Mouse (Mus musculus) heart, postnatal 25 days (tissue): ENCODE measurements at regions not wholly inside any gene's neighbourhood (a gene's known extent, or its start where the extent isn't known, plus 50 kb on each side); places are given as distances from the start of the nearest gene placed in this dataset.

Source experiments
- DNase-seq: peaks from one replicate; pipeline ENCODE4 v3.0.0; 2022; ENCODE audit warnings: low spot score
- intact Hi-C: fragments of 180-260 bp; cut with DNase I; formaldehyde crosslinking; loops from one replicate; pipeline ENCODE4 v1.15.1; 2025

DNA sequence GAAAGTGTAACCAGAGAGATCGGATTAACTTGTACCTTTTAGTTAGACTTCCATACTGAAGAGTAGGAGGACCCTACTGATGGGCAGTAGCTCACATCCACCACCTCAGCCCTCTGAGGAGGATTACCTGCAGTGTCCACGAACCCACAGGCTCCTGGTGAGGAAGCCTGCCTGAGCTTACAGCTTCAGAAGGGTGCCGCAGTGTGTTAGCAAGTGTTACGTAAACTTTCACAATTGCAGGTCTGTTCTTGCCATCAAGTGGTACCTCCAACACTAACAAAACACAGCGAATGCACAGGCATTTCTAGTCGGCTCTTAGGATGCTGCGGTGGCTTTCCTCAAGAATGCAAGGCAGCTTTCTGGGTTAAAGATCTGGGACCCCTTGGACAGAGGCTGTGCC, 192.4 kb upstream of the Mkln1 start:
- DNase-seq, result no peak
- intact Hi-C loops, result no loop called here

DNA sequence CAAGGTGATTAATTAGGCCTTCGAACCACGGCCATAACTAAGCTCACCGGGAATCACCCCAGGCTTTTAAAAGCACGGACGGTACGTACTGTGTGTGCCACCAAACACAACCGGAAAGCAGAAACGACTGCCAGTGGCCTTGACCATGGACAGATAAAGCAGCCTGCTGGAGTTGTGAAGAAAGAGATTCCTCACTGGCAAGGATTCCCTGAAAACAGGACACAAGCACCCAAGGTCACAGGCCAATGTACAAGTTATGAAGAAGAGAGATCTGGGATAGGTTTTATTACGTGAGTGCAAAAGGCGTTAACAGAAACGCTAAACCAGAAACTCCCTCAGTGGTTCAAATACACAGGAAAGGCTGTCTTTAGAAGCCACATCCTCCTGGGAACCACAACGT, 191.3 kb upstream of the Mkln1 start:
- intact Hi-C loops, result no loop called here
- no peak for DNase-seq

DNA sequence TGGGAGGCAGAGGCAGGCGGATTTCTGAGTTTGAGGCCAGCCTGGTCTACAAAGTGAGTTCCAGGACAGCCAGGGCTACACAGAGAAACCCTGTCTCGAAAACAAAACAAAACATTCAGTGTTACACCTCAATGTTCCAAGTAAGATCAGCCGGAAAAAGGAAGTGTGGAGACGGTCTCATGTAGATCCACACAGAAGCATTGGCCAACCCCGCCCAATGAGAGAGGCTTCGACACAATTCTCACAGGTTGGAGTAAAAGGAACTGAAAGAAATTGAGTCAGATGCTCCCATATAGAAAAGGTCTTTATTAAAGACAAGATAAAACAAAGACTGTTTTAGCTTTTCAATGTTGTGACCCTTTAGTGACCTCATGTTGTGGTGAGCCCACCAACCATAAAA, 190.3 kb upstream of the Mkln1 start:
- intact Hi-C loops, result no loop called here
- DNase-seq, result no peak

DNA sequence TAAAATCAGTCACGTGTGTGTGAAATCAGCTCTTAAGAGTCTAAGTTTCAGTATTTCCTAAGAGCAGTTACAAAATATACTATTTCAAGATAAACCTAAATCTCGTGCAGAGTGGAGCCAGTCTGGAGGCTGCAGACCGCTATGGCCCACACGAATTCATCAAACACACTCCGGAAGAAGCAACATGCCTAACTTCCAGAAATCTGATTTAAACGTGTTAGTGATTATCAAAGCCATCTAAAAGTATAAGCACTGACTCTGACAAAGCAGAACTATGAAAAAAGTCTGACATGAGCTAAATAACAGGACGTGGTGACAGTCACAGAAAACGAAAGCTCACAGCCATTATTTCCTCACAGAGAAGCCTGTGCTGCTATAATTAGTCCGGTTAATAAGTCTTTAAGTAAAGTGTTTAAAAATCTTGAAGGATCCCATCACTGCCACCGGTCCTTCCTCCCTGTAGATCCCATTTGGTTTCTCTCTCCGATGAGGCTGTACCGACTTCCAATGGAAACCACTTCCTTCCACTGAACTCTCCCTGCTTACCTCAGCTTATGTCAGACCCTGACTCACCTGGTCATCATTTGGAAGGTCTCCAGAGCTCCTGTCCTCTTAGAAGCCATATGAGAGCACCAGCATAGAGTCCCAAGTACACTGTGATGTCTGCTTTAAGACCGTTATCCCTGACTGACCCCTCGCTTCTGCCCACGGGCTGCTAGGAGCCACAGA, 189.0 kb upstream of the Mkln1 start:
- intact Hi-C loops, result loop anchor here (5.0 kb wide), 1 partner anchor 243 kb away; no protein-coding TSS in a partner anchor
- no peak for DNase-seq

DNA sequence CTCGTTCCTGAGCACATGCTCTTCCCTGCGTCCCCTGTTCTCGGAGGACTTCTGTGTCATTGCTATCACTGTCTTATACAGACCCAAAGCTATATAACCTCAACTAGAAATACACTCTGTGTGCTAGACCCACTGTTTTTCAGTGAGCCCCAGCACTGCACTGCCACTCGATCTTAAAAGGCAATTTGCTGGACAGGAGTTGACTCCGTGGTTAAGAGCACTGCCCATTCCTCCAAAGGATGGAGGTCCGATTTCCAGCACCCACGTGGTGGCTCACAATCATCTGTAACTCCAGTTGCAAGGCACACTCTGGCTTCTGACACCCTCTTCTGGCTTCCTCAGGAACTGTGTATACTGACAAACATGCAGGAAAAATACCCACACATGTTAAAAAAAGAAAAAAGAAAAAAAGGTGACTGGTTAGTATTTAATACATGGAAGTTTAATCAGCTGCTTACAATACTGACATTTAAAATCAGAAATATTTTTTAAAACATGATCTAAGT, 188.3 kb upstream of the Mkln1 start:
- intact Hi-C loops, result loop anchor here (5.0 kb wide), 1 partner anchor 242 kb away; no protein-coding TSS in a partner anchor
- DNase-seq, result no peak

DNA sequence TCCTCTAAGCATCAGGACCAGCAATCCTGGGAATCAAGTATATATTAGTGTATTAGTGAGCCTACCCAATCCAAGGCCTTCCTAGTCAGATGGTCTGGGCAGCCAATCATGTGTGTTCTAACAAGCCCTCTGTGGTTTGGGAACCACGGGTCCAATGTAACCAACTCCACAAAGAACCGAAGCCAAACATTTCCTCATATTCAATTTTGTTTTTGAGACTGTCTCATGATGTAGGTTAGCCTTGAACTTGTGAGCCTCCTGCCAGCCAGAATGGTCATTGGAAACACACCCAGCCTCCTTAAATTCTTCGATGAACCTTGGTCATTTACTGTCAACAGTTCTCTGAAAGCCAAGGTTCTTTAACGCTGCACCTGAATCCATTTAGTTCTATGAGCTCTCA, 187.4 kb upstream of the Mkln1 start:
- intact Hi-C loops, result loop anchor here (5.0 kb wide), 1 partner anchor 241 kb away; no protein-coding TSS in a partner anchor

DNA sequence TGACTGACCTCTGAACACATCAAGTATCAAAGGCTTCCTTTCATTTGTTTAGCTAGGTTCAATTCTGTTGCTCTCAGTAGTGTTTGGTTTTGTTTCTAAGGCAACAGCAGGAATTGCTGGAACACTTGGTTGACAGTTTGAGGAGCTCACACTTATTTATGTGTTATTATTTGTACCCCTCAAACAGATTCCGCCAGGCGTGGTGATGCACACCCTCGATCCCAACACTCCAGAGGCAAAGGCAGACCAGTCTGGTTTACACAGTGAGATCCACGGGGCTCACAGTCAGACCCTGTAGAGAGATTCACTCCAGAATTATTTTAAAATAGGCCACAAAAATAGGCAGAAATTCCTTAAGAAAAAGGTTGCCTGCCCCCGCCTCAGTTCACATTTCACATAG, 186.9 kb upstream of the Mkln1 start:
- intact Hi-C loops, result loop anchor here (5.0 kb wide), 1 partner anchor 241 kb away; no protein-coding TSS in a partner anchor
- DNase-seq, result no peak

More for the DNA sequence above, 187.4 kb upstream of the Mkln1 start:
- DNase-seq, result no peak

DNA sequence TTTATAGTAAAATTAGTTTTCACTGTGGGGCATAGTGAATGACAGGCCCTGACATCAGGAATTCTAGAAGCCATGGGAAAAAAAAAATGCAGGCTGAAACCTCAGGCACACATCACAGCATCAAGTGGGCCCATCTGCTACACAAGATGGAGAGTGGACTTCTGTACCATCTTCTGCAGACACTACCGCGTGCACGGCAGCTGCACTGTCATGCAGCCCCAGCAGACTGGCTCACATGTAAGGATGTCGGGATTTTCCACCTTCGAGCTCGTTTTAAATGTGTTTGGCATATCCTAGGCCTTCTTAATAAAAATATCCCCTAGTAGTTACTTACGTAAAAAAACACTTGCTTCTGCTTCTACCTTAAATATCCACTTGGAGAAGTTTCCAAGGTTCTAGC, 186.5 kb upstream of the Mkln1 start:
- DNase-seq, result no peak
- intact Hi-C loops, result loop anchor here (5.0 kb wide), 1 partner anchor 240 kb away; no protein-coding TSS in a partner anchor

DNA sequence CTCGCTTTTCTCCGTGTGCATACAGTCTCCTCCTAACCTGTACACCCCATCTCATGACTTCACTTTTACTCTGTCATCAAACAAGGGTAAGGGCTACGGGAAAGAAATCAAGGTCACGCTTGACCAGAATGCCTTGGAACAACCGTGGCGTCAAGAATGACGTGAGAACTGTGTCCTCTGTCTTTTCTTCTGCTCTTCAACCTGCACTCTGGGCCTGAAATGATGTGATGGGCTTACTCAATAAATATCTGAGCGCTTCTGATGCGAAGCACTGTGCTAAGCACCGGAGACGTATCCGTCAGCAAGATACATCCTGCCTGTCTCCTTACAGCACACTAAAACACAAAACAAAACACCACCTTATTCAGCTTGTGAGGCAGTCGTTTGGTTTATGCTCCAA, 185.8 kb upstream of the Mkln1 start:
- intact Hi-C loops, result loop anchor here (5.0 kb wide), 1 partner anchor 240 kb away; no protein-coding TSS in a partner anchor
- DNase-seq, result no peak

DNA sequence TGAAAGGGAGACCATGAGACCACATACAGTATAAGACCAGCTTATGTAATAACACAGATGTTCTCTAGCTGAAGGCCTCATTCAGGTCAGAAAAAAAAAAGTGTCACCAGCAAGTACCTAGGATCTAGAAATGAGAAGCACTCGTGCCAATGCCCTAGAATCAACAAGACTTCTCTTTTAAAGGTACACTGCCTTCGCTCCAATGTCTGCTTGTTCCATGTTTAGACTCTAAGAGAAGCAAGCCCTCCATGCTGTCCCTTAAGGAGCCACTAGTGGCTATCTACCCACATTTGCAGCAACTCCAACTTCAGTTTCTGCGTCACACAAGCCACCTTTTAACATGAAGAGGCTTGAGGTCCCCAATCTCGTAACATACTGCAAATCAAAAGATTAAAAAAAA, 185.4 kb upstream of the Mkln1 start:
- intact Hi-C loops, result loop anchor here (5.0 kb wide), 1 partner anchor 239 kb away; no protein-coding TSS in a partner anchor
- DNase-seq, result no peak

DNA sequence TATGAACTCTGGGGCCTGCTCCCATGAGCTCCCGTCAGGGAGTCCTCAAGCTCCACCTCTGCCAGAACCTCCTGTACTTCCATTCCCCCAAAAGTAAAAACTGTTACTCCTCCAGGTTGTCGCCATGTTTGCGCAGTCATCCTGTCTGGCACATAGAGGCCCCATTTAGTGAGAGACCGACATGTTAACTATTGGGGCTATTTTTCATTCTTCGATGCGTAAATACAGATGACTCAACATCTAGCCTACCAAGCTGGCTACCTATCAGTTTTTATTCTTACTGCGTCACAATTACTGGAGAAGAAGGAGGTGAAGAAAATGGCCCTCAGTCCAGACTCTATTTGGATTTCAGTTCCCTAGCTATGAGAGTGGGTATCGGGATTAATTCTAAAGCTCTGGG, 182.9 kb upstream of the Mkln1 start:
- no peak for DNase-seq
- intact Hi-C loops, result loop anchor here (2.0 to 5.0 kb wide), 2 partner anchors 105 to 182 kb away; partner anchors contain the start of gene Mkln1

DNA sequence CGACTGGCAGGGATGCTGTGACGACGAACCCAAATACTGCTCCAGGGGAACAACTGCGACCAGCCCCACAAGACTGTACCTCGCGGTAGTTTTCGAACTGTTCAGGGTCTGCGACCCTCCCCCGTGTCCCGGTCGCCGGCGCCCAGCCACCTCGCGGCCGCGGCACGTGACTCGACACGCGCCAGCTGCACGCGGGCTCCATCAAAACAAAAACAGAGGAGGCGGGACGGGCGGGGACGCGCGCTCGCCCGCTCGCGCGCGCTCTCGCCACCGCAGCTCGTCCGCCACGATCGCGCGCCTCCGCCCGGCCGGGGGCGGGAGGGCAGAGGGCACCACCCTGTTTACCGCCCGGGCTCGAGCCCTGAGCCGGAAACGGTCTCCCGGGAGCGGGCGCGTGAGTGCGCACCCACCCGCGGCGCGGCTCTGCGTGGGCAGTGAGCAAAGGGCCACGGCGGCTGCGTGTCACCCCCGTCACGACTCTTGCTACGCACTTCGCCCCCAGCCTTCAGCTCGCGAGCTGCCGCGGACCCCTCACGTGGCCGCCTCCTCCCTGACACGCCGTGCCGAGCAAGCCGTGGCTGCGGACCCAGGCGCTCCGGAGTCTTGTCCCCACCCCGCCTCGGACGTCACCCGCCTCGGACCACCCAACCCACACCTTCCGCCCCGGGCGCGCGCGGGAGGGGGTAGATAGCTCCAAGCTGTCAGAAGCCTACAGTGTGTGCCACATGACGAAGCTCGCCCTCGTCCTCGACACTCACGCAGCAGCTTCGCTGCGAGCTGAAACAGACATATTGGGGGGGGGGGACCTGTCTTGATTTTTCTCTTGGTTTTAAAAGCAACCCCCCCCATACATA, 182.1 kb upstream of the Mkln1 start:
- DNase-seq, result peak; percentile 93
- intact Hi-C loops, result loop anchor here (2.0 to 5.0 kb wide), 2 partner anchors 104 to 181 kb away; partner anchors contain the start of gene Mkln1

DNA sequence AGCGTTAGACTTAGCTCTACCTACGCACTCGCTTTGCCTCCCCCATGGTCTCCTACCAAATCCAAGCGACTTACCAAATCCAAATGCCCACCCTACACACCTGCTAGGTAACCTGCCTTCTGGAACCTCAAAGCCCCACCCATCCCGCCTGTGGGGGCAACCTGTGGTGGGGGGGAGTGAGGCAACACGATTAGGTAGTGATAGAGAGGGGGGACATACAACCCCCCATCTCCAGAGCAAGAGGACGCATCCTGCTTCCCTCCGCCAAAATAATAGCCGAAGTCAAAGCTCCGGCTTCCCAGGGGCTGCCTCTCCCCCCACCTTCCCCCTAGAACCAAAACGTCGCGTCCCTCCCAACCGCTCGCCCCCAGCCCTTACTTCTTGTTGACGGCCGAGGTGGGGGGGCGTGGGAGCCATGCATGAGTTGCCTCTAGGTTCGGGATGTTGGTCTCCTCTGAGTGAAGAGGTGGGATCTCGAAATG, 181.4 kb upstream of the Mkln1 start:
- DNase-seq, result peak; percentile 31

DNA sequence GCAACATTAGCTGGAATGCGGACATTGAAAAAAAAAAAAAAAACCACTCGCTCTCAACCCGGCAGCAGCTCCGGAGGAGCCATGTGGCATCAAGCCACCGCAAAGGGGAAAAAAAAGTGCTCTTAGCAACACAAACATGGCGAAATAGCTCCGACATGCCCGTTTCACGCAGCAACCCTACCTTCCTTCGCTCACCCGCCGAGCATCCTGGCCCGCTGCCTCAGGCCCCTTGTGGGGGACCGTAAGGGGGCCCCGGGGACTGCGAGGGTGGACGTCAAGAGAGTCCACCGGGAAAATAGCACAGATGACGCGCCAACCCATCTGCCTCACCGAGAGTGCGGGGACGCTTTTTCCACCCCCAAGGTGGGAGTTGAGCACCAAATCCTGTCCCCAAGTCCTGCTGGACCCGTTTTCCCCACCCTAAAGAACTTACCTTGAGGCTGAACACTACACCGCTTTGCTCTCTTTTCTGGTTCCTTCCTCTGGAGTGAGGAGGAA, 180.8 kb upstream of the Mkln1 start:
- DNase-seq, result peak; percentile 57
- intact Hi-C loops, result loop anchor here (2.0 to 5.0 kb wide), 2 partner anchors 103 to 180 kb away; partner anchors contain the start of gene Mkln1

More for the DNA sequence above, 181.4 kb upstream of the Mkln1 start:
- intact Hi-C loops, result loop anchor here (2.0 to 5.0 kb wide), 2 partner anchors 104 to 180 kb away; partner anchors contain the start of gene Mkln1

DNA sequence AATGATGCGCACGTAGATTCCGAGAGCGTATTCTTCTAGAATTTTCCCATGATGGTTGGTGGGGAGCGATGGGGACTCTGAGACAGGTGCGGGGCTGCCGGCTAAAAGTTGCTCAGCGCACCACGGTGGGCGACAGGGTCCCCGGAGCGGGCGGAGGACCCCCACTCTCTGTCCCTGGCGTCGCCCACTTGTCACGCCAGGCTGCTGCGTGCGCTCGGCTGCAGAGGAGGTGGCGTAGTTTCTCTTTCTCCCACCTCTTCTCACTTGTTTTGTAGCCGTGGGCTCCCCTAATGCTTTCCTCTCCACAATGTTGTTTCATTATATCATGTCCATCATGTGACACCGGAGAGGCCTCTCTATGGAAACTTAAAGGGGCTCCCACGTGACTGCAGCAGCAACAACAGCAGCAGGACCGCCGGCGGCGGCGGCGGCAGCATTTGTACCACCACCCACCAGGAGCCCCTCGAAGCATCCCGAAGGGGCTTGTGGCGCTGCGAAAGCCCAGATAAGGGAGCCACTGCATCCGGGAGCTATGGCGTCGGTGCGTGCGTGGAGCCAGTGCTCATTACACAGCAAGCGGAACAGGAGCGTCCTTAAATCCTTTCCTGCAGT, 180.3 kb upstream of the Mkln1 start:
- DNase-seq, result peak; percentile 49
- intact Hi-C loops, result loop anchor here (5.0 kb wide), 1 partner anchor 179 kb away; the partner anchor contains the start of gene Mkln1

DNA sequence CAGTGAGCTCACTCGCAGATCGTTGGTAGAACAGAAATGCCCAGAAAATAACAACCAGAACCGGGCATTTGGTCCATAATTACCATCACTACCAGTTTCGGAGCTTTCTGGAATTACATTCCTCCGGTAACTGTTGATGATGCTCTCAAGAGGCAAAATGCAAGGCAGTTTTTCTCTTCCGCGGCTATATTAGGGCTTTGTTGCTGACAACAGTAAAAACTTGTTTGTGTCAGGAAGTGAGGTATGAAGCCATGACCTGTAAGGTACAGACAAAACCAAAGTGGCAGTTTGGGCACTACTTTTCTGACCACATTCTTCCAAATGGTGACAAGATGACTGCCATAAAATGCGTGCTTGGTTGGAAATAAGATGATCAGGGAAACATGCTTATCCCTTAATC, 179.7 kb upstream of the Mkln1 start:
- DNase-seq, result no peak
- intact Hi-C loops, result loop anchor here (5.0 kb wide), 1 partner anchor 178 kb away; the partner anchor contains the start of gene Mkln1

DNA sequence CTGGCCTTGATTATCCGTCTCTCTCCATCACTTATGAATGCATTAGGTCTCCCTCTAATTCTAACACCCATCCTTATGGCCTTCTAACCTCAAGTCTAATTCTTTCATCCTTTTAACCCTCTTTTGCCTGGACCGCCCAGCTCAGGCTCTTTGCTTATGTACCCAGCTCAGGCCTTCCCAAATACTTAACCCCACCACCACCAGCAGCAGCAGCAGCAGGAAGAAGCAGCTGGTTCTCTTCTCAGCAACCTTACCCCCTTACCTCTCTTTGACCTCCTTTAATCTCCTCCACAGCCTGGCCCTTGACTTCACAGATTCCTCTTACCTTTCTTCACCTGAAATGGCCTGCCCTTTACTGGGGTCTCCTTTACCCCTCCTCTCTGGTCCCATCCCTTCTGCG, 178.8 kb upstream of the Mkln1 start:
- DNase-seq, result no peak
- intact Hi-C loops, result loop anchor here (5.0 kb wide), 2 partner anchors 63 to 178 kb away; partner anchors contain the start of gene Mkln1

DNA sequence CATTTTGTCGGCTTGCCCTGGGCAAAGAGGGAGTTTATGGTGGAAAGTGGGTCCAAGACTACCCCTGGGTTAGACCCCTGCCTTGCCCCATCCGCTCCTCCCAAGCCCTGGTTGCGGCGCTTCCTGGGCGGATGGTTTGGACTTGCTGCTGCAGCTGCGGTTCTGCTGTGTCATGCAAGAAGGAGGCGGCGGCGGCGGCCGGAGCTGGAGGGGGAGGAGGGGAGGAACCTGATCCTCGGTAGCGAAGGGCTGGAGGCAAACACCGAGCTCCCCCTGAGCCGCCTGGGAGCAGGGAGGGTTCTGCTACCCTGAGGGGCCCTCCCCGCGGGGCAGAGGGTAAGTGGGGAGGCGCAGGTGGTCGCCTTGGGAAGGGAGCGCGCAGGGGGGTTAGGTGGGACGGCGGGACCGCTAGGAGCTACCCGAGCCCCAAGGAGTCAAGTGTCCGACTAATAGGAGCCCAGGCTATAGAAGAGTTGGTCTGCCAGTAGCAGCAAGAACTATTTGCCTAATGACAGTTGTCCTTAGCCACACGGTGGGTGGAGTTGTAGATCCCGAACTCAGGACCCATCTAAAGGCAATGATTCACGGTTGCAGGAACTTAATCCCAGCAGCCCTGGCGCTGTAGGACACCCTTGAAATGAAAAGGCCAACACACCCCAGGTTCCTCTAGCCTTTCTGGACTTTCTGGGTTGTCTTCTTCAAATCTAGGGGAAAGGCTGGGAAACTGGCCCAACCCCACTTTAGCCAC, 178.2 kb upstream of the Mkln1 start:
- intact Hi-C loops, result loop anchor here (5.0 kb wide), 1 partner anchor 62 kb away; no protein-coding TSS in a partner anchor
- peak; percentile 69 for DNase-seq
